Mouse (Mus musculus) T-cell, adult 2 months (primary cell): ENCODE data around the gene Eif3d.

Source experiments
- DNase-seq: peaks from one replicate; pipeline ENCODE4 v3.0.0; 2022; ENCODE audit warnings: low spot score

Gene Eif3d

DNA sequence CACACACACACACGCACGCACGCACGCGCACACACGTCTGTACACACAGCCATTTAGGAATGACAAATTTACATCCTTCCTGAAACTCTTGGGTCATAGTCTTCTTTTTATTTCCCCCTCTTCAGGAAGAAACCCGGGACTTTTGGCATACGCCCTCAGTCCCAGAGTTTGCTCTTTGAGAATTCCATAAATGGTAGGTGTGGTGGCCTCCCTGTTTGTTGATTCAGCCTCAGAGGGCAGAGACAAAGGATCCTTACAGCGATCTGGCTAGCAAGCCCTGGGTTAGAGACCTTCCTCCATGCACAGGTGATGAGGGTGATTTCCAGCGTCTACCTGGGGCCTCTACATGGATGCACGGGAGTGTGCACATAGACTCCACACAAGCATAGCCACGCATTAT, 51.2 kb downstream of the Eif3d start:
- DNase-seq, result no peak

DNA sequence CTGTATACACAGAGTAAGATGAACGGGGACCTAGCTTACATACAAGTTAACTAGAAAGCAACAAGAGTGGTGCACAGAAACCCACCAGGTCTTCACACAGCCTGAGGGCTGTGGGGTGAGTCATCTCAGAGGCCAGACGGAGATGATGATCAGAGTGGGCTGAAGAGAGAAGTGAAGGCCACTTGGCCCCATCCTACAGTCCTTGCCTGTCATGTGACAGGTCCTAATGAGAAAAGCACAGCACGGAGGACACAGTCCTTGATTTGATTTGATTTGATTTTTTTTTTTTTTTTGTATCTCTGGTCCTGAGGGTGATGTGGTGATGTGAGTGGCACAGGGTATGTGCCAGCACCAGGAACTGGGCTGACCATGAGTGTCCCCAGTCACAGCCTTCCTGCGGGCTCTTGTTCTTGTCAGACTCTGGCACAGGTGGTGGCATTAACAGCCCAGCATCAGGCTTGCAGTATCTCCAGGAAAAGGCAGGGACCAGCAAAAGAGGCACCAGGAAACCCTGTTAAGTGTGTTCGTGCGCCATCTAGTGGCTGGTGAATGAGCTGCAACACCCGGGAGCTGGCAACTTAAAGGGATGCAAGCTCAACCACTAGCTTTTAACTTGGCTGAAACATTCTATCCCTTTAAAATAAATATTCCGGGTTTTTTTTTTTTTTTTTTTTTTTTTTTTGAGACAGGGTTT, 53.6 kb downstream of the Eif3d start:
- peak; percentile 84 for DNase-seq

DNA sequence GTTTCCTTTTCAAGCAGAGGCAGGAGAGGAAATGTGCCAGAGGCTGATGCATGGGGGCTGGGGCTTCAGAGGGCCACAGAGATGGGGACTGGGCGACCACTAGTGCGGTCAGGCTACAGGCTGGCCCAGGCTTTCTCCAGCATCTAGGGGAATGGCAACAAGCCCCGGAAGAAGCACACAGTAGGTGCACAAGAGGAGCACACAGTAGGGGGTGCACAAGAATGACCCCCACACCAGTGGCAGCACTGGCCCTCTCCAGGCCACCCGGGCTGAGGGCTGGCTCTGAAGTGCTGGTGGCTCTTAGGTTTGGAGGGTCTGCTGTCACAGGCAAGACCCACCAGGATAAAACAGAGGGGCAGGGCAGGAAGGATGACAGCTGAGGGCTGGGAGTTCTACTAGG, 55.3 kb downstream of the Eif3d start:
- no peak for DNase-seq

DNA sequence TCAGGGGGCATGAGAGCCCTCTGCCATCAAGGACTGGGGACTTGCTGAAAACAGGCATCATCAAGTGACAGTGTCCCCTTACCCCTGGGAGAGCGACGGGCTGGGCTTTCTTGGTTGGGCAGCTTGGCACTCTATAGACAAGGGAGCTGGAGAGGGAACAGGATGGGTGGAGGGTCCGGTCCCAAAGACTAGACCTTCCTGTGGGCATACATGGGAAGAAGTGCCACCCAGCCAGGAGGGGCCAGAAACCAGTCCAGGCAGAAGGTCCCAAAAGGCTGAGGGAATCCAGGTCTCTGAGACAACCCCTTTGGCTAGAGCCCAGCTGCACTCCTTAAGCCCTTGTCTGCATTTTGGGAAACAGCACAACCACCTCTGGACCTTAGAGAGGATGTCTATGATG, 56.1 kb downstream of the Eif3d start:
- no peak for DNase-seq

DNA sequence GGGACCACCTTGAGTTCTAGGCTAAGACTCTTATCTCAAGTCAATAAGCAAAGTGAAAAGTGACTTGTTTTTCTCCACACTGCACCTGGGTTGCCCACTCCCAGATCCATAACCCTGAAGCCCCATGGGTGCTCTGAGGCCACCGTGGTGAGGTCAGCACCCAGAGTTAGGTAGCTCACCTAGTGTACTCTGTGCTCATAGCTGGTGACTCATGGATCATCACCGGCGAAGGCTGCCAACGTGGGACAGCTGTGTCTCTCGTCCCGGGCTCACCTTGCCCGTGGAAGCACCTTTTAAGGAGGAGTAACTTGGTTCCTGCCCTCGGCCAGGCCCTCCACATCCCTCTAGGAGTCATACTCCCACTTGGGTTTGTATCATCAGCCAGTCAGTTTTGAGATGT, 57.6 kb downstream of the Eif3d start:
- DNase-seq, result no peak

DNA sequence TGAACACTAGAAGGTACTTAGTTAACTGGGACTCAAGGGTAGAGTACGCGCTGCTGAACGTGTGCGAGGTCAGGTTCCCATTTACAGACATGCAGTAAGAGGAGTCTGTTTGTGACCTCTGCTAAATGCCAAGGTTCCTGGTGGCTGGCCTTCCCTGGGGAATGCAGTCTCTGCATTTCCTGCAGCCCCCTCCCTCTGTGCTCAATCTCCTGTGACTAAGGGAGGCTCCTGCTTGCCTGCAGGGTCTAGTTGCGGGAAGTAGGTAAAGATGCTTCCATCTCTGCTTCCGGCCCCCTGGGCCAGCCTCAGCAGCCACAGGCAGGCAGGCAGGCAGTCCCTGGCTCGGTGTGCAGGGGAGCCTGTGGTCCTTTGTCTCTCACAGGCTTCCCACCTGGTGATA, 58.0 kb downstream of the Eif3d start:
- peak; percentile 30 for DNase-seq

DNA sequence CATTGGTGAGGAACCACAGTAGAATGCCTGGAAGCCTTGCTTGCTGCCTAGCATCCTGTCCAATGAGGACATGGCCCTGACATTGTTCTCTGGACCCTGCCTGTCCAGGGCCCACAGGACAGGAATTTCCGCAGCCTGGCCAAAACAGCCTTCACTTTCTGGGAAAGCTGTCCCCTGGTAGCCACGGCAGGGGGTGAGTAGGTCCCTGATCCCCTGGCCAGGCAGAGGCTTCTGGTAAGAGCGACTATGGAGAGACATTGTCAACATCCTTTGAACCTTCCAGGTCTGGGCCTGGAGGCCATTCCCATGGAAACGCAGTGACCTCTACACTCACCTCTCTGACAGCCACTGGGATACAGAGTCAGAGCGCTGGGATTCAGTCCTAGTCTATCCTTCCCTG, 58.6 kb downstream of the Eif3d start:
- DNase-seq, result no peak

DNA sequence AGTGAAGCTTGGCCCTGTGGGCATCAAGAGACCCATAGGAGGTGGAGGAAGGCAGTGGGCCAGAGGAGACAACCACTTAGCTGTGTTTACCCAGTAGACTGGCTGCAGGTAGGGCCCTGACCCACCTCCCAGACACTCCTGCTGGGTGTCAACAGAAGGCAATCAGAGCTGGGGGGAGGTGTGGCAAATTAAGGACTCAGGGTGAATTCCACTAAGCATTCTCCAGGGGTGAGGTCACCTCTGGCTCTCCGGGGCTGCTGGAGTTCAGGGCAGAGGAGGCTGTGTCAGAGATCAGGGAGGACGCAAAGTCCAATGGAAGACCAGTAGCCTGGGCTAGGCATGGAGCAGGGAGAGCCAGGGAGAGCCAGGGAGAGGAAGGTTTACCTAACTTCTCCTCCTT, 59.5 kb downstream of the Eif3d start:
- no peak for DNase-seq
